Mouse (Mus musculus) cerebellum, adult 2 months (tissue): ENCODE results near the gene Cdk17.

Experiments used
- CTCF ChIP-seq: fragments of 200-500 bp; IDR thresholded peaks from 2 replicates; pipeline ENCODE4 v1.5.1; 2011; ENCODE audit warnings: low read depth, mild to moderate bottlenecking, control low read depth, low read length, moderate library complexity, borderline replicate concordance; ENCODE audit not compliant: insufficient read depth
- POLR2A ChIP-seq: fragments of 200-500 bp; IDR thresholded peaks from 2 replicates; pipeline ENCODE4 v1.6.1; 2011; ENCODE audit warnings: low read length, control low read depth, borderline replicate concordance; ENCODE audit not compliant: insufficient read depth

DNA sequence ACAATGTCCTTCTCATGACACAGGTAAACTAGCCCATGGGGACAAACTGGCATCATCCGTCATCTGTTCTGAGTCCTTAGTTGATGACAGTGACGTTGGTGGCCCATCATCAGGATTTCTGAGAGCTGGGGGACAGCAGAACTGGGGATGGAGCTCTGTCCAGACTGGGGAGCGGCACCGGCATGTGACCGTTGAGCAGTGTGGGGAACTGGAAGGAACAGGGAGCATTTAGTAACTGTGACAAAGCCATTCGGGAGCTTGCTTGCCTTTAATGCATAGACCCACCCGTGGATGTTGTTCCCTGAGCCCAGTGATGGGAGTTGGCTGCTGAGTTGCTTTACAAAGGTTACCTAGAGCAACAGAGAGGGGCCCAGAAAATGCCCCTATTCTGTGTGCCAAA lies 89.2 kb downstream of the Cdk17 start:
- no peak for TF ChIP-seq POLR2A
- TF ChIP-seq CTCF, result no peak
